Mouse (Mus musculus) cerebellum, adult 2 months (tissue): Measurements from ENCODE around the gene Mid1ip1. TPM values are rescaled to one million over a fixed set of nuclear protein-coding genes. Genes with fewer than 3 reads are reported as not detected.

ENCODE experiments used
- DNase-seq, 2 experiments: peaks; one replicate each; pipeline ENCODE4 v3.0.0; 2021
- H3K27ac ChIP-seq: fragments of 200-500 bp; 2 replicates; pipeline ENCODE4 v1.5.1; 2012; ENCODE audit warnings: low read length, control low read depth, inconsistent platforms; ENCODE audit not compliant: insufficient read depth
- H3K27me3 ChIP-seq: fragments of 200-500 bp; 2 replicates; pipeline ENCODE4 v1.6.1; 2012; ENCODE audit warnings: inconsistent platforms, mild to moderate bottlenecking, low read length, moderate library complexity; ENCODE audit not compliant: control insufficient read depth, insufficient read depth
- H3K4me1 ChIP-seq: fragments of 200-500 bp; 2 replicates; pipeline ENCODE4 v1.6.1; 2011; ENCODE audit warnings: low read length; ENCODE audit not compliant: control insufficient read depth, insufficient read depth
- H3K4me3 ChIP-seq: fragments of 200-500 bp; replicated peaks from 2 replicates; pipeline ENCODE3; 2011; ENCODE audit warnings: mild to moderate bottlenecking, low read depth, low read length, control low read depth; ENCODE audit not compliant: insufficient read depth
- CTCF ChIP-seq: fragments of 200-500 bp; IDR thresholded peaks from 2 replicates; pipeline ENCODE4 v1.5.1; 2011; ENCODE audit warnings: low read depth, mild to moderate bottlenecking, control low read depth, low read length, moderate library complexity, borderline replicate concordance; ENCODE audit not compliant: insufficient read depth
- POLR2A ChIP-seq: fragments of 200-500 bp; IDR thresholded peaks from 2 replicates; pipeline ENCODE4 v1.6.1; 2011; ENCODE audit warnings: low read length, control low read depth, borderline replicate concordance; ENCODE audit not compliant: insufficient read depth
- WGBS: fragments of 180-500 bp; shearing (Covaris S2); methylation state at CpG from one replicate; pipeline ENCODE4 v1.1.7; 2018; 5-methylcytosine and 5-hydroxymethylcytosine counted together
- polyA plus RNA-seq: library from polyadenylated mRNA; depleted of rRNA; stranded (reverse); fragments of >200 nt; gene quantifications from 2 replicates; pipeline ENCODE4 v1.2.3, GENCODE M21; 2012; rRNA removed

Mid1ip1 gene
- polyA plus RNA-seq, 1 experiment, result 127 TPM

DNA sequence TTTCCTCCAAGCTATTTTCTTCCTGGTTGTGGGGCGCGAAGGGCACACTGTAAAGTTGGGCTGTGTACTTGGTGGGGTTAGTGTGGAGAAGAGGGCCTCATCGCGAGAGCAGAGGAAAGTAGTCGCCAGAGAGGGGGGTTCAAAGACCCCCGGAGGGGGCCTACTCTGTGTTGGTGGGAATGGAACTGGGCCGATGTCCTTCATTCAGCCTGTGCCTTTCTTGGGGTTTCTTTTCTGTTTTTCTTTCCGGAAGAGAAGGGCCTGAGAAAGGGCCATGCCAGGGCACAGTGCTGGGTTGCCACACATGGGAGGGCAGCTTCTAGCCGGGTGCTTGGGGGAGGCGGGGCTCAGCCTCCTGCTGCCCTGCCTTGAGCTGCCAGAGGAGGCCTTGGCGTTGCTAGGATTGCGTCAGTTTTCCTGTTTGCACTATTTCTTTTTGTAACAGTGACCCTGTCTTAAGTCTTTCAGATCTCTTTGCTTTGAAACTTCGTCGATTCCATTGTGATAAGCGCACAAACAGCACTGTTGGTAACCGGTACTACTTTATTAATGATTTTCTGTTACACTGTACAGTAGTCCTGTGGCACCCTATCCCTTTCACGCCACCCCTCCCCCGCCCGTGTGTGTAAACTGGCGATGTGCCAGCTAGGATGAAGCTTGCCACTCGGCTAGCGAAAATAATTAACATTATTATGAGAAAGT lies 4.2 kb downstream of the Mid1ip1 start:
- Histone ChIP-seq H3K4me3 (peak overlapping the region; percentile 84), H3K4me1 (no peaks in the 10 kb centered on the region), H3K27ac (peak overlapping the region; percentile 66), H3K27me3 (no peaks in the 10 kb centered on the region)
- TF ChIP-seq POLR2A (no peak), CTCF (no peak)
- 7% methylated on average over 21 of the region's 22 CpGs for WGBS
- peak; percentile 59 to 70 for DNase-seq

DNA sequence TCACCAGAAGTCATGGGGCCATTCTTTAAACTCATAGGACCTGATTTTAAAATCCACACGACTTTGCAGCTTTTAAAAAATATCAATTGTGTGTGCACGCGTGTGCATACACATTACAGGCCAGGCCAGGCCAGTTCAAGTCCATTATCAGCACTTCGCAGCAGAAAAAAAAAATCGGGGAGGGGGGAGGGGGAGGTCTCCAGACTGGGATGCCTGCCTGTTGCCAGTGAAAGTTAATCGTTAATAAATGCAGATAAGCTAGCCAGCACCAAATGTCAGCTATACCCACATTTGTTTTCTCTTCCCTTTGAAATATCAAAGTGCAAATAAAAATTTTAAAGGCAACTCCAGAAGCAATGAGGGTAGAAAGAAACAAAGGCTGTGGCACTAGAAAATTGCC lies 5.6 kb downstream of the Mid1ip1 start:
- TF ChIP-seq CTCF (no peak), POLR2A (no peak)
- H3K27ac ChIP-seq, result no peak overlapping the region
- no peaks in the 10 kb centered on the region for H3K4me1 ChIP-seq
- no peak for DNase-seq
- no peaks in the 10 kb centered on the region for H3K27me3 ChIP-seq
- 43% methylated on average over 6 of the region's 6 CpGs for WGBS
- no peak overlapping the region for H3K4me3 ChIP-seq

DNA sequence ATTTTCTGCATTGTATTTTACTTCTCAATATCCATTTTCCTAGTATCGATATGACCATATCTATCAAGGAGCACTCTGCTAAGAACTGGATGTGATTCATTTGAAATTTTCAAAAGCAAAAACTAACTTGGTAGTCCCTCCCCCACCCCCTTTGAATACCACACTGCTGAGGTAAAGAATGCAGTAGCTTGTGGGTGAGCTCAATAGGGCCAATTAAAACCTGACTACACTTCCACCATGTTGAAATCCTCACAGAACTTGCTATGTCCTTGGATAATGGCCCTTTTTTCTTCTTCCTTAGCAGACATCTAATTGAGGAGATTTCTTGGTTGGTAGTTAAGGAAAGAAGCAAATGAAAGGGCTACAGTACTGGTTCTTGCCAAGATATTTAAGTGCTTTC lies 9.8 kb downstream of the Mid1ip1 start:
- H3K27me3 ChIP-seq, result no peaks in the 10 kb centered on the region
- no peak overlapping the region for H3K27ac ChIP-seq
- 84% methylated on average over 1 of the region's 1 CpGs for WGBS
- DNase-seq, result no peak
- no peaks in the 10 kb centered on the region for H3K4me1 ChIP-seq
- H3K4me3 ChIP-seq, result no peak overlapping the region
- TF ChIP-seq CTCF (no peak), POLR2A (no peak)

DNA sequence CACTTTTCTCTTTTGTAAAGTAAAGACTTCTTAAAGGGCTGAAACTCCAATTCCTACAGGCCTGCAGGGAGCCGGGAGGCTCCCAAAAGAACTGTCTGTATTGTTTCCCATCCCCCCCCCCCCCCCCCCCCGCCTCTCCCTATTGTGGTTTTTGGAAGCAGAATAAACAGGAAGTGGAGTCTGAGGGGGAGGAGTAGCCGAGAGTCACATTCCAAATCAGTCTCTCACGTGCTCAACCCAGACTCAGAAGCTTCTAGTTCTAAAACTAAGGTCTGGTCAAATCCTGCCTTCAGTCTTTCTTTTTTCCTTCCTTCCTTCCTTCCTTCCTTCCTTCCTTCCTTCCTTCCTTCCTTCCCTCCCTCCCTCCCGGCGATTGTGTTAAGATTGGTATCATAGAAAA lies 14.7 kb downstream of the Mid1ip1 start:
- Histone ChIP-seq H3K27ac (no peak overlapping the region), H3K4me3 (no peak overlapping the region), H3K27me3 (no peaks in the 10 kb centered on the region), H3K4me1 (no peaks in the 10 kb centered on the region)
- WGBS, result 31% methylated on average over 5 of the region's 6 CpGs
- DNase-seq, result no peak
- TF ChIP-seq CTCF (no peak), POLR2A (no peak)

DNA sequence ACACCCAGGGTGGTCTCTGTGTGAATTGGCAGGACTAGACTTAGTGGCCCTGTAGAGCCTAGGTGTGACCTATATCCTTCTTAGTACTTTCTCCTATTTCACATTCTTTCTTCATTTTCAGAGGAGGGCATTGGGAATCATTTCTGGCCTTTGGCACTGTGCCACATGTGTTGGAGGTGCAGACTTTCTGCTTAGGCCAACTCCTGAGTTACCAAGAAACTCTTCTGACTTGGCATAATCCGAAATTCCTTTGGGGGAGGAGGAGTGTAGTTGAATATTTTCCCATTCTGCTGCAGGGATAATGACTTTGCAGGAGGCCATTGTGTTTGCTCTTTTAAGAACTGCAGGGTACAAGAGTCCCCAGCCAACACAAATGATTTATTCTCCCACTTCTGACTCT lies 19.6 kb downstream of the Mid1ip1 start:
- Histone ChIP-seq H3K27me3 (no peaks in the 10 kb centered on the region), H3K4me1 (no peaks in the 10 kb centered on the region), H3K4me3 (no peak overlapping the region), H3K27ac (no peak overlapping the region)
- 24% methylated on average over 1 of the region's 1 CpGs for WGBS
- DNase-seq, result no peak
- TF ChIP-seq POLR2A (no peak), CTCF (no peak)

DNA sequence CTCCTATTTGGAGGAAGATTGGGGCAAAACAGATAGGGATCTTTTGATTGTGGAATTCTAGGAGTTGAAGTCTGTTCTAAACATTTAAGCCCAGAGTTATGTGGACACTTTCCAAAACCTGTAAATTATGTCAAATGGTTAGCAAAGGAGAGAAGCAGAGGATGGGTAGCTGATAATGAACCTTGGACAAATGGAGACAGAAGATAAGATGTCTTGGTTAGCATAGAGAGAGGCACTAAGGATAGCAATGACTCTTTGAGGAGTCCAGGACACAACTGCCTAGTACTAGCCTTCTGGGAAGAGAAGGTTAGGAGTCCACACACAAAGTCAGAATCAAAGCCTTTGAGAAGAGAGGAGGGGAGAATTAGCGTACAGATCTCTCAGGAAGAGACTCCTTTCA lies 20.1 kb downstream of the Mid1ip1 start:
- H3K4me3 ChIP-seq, result no peak overlapping the region
- no peak overlapping the region for H3K27ac ChIP-seq
- WGBS, result 82% methylated on average over 1 of the region's 1 CpGs
- no peaks in the 10 kb centered on the region for H3K27me3 ChIP-seq
- H3K4me1 ChIP-seq, result no peaks in the 10 kb centered on the region
- DNase-seq, result no peak
- TF ChIP-seq CTCF (no peak), POLR2A (no peak)

DNA sequence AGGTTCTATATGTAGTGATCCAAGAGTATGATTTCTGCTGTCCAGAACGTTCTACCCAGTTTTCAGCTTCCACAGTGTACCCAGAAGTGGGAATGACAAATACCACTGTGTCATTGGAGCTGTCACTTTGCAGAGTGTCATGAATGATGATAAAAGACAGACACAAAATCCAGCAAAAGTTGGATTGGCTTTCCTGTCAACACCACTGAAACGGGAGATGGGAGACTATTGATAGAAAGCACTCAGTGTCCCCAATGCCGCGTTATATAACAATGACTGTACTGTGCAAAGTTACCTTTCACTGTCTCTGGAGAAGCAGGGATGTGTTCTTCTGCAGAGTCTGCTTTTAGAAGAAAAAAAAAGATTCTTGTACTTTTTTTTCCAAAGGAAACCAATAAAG lies 44.1 kb downstream of the Mid1ip1 start:
- no peak for DNase-seq
- no peak for TF ChIP-seq CTCF
- no peak for TF ChIP-seq POLR2A
- H3K27ac ChIP-seq, result no peak overlapping the region
- H3K27me3 ChIP-seq, result no peaks in the 10 kb centered on the region
- H3K4me3 ChIP-seq, result no peak overlapping the region
- H3K4me1 ChIP-seq, result no peaks in the 10 kb centered on the region
- WGBS, result 73% methylated on average over 4 of the region's 4 CpGs

DNA sequence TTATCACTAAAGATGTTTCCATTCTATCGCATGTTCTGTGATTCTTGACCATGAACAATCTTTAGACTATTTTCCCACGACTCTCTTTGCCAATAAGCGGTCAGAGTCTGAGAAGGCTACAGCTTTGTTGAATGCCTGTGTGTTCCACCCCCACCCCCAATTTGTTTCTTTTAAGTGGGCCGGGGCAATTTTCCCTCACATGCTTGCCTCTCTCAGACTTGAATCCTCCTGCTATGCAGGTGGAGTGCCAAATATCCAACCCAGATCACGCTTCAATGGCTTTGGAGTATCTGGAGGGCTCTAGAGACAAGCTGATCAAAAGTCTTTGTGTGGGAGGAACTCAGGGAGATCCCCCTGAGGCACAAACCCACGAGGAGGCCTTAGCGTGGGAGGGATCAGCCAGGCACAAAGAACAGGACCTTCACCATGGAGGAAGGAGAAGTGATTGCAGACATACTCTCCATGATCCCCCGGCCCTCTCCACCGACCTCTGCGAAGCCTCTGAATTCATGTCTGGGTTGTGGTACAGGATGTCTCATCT lies 48.7 kb downstream of the Mid1ip1 start:
- Histone ChIP-seq H3K27ac (no peak overlapping the region), H3K4me1 (no peaks in the 10 kb centered on the region), H3K27me3 (no peaks in the 10 kb centered on the region), H3K4me3 (no peak overlapping the region)
- WGBS, result 48% methylated on average over 10 of the region's 10 CpGs
- DNase-seq, result no peak
- TF ChIP-seq CTCF, result no peak
- no peak for TF ChIP-seq POLR2A

Other genes starting within 250 kb of the Mid1ip1 start
- 965 and 976 TPM in 2 replicates for gene Tspan7, start 229.9 kb upstream of the Mid1ip1 start, polyA plus RNA-seq